In genomic region chr19:23614268-23614667, GRCm38 (mm10) we compare ENCODE assay signal across 15 mouse cellular contexts. TPM values are rescaled to one million over a fixed set of nuclear protein-coding genes. Genes with fewer than 3 reads are reported as not detected.
DNase-seq lines count a peak whose midpoint lies in the region; ATAC-seq and TF ChIP-seq lines count a peak whose summit lies in the region.
"Had no signal": no experiment of that assay in that cellular context is flagged by ENCODE, and none has a peak within 500 bp of the region (broad histone marks: within the 10 kb centered on the region; RNA-seq: fewer than 3 reads in every experiment).

No protein-coding gene starts in this region.

- peak; percentile 11; the same call in 1 of the 2 replicates for TF ChIP-seq CTCF in heart, postnatal 0 days (IDR thresholded peaks at IDR 0.05; ENCODE audit: low read depth)

- WGBS in heart, postnatal 0 days: 33% methylated on average over 7 of the region's 7 CpGs

- H3K9me3 ChIP-seq in heart, postnatal 0 days (replicated peaks; ENCODE audit: control insufficient read depth, low read length): no peaks in the 10 kb centered on the region
- H3K9me3 ChIP-seq: forebrain, embryonic 12.5 days; hindbrain, embryonic 13.5 days; liver, embryonic 13.5 days; stomach, embryonic 15.5 days had no signal

- H3K4me1 ChIP-seq in heart, postnatal 0 days (ENCODE audit: control insufficient read depth, insufficient read depth): peaks cover 4% of the 10 kb centered on the region; the same call in 1 of the 2 replicates
- H3K4me1 ChIP-seq: forebrain, embryonic 12.5 days; hindbrain, embryonic 13.5 days; liver, embryonic 13.5 days; stomach, embryonic 15.5 days had no signal

- H3K9ac ChIP-seq in heart, postnatal 0 days (replicated peaks; ENCODE audit: low read depth, low read length): no peak overlapping the region
- H3K9ac ChIP-seq: forebrain, embryonic 12.5 days; hindbrain, embryonic 13.5 days; liver, embryonic 13.5 days; stomach, embryonic 15.5 days had no signal

- ATAC-seq in heart, postnatal 0 days (ENCODE audit: insufficient read depth, low read depth): peak; percentile 75

- H3K4me3 ChIP-seq in heart, postnatal 0 days (ENCODE audit: low read depth, low read length): no peak overlapping the region
- H3K4me3 ChIP-seq: forebrain, embryonic 12.5 days; hindbrain, embryonic 13.5 days; liver, embryonic 13.5 days; stomach, embryonic 15.5 days had no signal

- no peaks in the 10 kb centered on the region for H3K36me3 ChIP-seq in heart, postnatal 0 days (replicated peaks; ENCODE audit: control insufficient read depth, insufficient read depth, low read length)
- H3K36me3 ChIP-seq: forebrain, embryonic 12.5 days; hindbrain, embryonic 13.5 days; liver, embryonic 13.5 days; stomach, embryonic 15.5 days had no signal

- H3K27me3 ChIP-seq in heart, postnatal 0 days (ENCODE audit: control insufficient read depth, insufficient read depth, low read length): no peaks in the 10 kb centered on the region
- H3K27me3 ChIP-seq: forebrain, embryonic 12.5 days; hindbrain, embryonic 13.5 days; liver, embryonic 13.5 days; stomach, embryonic 15.5 days had no signal

- peak overlapping the region; percentile 13; the same call in 1 of the 2 replicates for H3K4me2 ChIP-seq in heart, postnatal 0 days (ENCODE audit: low read depth, low read length)
- H3K4me2 ChIP-seq: forebrain, embryonic 12.5 days; hindbrain, embryonic 13.5 days; liver, embryonic 13.5 days; stomach, embryonic 15.5 days had no signal

- H3K27ac ChIP-seq in heart, postnatal 0 days (ENCODE audit: low read depth): no peak overlapping the region
- H3K27ac ChIP-seq: forebrain, embryonic 12.5 days; hindbrain, embryonic 13.5 days; liver, embryonic 13.5 days; stomach, embryonic 15.5 days had no signal

- TF ChIP-seq EP300 in heart, postnatal 0 days (IDR thresholded peaks at IDR 0.05; ENCODE audit: low read depth): no peak

- peak; percentile 19 for DNase-seq in kidney, postnatal 10 days
- no peak for DNase-seq in kidney, postnatal 36 days
- DNase-seq in heart, adult 9 months (ENCODE audit: low spot score in 2 of 2): peak; percentile 46 to 61
- peak; percentile 8 for DNase-seq in heart, postnatal 0 days (ENCODE audit: low spot score)
- DNase-seq in lung, postnatal 36 days: peak; percentile 42
- DNase-seq in layer of hippocampus, adult 18-20 months (ENCODE audit: low spot score in 2 of 2): no peak
- DNase-seq in cerebellum, postnatal 25 days: no peak
- DNase-seq: adrenal gland, adult 8-10 months; liver, embryonic 13.5 days; right cerebral cortex, postnatal 4 days had no signal

RNA-seq across cellular contexts. Expression of gene 1700028P14Rik, which starts 38.3 kb away (rescaled TPM):
- total RNA-seq in heart, postnatal 0 days (2014; rRNA removed; ENCODE audit: low replicate concordance): not detected in 2 replicates
- polyA plus RNA-seq in heart, postnatal 0 days (2015; fragmentation: Nextera tagmentation; extraction: Ambion mirVana): 0.32 TPM in 1 of 2 replicates, not detected in the other
- total RNA-seq in layer of hippocampus, adult 18-20 months (2021): 1 to 10 TPM; 2.4 to 2.6 TPM
- total RNA-seq: gastrocnemius, adult 8-10 months had no signal
- polyA plus RNA-seq: large intestine, adult 2 months; liver, embryonic 13.5 days; stomach, embryonic 15.5 days had no signal

Comparison
In these comparisons a context has a peak if more than half of its experiments do, and no peak if none do; other contexts are left out.
1. DNase-seq: peak in kidney, postnatal 10 days (single experiment), heart, adult 9 months (2 of 2), heart, postnatal 0 days (single experiment) and lung, postnatal 36 days (single experiment); none in kidney, postnatal 36 days (0 of 2), layer of hippocampus, adult 18-20 months (0 of 2) and cerebellum, postnatal 25 days (0 of 2).